Mouse (Mus musculus): Measurements from ENCODE around the gene Tcf7l2. TPM values are rescaled to one million over a fixed set of nuclear protein-coding genes. Genes with fewer than 3 reads are reported as not detected.

Gene Tcf7l2
- total RNA-seq, 2 experiments from 2014 or later: 0.61 to 8.4 TPM

DNA sequence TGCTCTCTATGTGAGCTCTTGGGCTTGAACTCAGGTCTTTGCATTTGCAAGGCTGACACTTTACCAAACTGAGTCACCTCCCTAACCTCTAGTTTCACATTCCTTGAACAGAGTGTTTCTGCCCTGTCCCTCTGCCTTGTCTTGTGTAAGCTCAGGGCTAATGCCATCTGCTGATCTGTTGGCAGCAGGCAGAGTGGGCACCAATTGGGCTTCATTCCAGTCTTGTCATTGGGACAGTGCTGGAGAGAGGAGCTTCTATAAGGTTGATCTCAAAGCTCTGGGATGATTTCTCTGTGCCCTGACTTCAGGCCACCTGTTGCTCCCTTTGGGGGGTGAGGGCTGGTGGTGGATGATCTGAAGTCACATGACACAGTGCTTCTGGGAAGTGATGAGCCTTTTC lies 70.6 kb downstream of the Tcf7l2 start:
- ATAC-seq (replicated peaks; ENCODE audit: low FRiP score, poor library complexity, severe bottlenecking): no peak

DNA sequence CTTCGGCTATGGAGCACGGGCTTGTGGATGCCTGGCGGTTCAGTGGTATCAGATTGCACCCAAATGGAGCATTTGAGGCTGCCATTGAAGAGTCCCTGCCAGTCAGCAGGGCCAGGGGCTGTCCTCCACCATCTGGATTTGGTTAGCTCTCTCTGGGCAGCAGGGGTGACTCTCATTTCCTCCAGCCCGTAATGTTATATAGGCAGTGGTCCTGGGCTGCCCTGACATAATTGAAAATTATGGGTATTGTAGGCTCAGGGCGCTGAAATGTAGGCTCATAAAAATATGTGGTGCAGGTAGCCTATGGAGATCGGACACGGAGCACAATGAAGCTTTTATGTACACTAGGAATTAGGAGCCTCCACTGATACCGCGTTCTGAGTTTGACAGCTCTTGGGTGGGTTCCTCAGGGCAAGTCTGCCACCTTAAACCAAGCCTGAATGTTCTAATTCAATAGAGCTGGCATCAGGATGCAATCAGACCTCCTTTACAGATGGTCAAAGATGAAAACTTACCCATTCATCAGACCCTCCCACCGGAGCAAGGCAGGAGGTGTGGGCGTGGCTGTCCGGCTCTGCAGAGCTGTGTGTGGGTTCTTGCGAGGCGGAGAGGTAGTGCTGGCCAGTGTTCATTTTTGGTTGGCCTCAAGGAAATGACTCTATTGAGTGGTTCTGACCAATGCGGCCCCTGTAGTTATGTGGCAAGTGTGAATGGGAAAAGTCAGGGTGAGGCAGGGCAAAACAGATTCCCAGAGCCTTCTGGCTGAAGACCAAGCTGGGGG lies 73.6 kb downstream of the Tcf7l2 start:
- ATAC-seq (replicated peaks; ENCODE audit: low FRiP score, poor library complexity, severe bottlenecking): no peak

DNA sequence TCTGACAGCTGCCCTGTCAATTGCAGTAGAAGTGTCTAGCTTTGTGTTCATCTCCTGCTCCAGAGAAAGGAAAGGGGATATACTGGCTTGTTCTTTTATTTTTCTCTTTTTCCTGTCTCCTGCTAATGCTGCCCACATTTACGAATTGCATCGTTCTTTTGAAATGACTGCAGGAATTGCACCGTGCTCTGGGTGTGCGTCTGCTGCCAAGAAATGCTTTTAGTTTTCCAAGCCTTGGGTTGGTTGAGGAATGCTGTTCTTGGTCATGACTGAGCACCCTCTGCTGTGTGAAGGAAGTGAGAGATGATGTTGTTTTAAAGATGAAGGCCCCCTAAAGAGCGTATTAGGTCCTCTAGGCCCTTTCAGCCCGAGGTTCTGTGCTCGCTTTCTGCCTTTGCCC lies 75.4 kb downstream of the Tcf7l2 start:
- ATAC-seq (replicated peaks; ENCODE audit: low FRiP score, poor library complexity, severe bottlenecking): no peak

DNA sequence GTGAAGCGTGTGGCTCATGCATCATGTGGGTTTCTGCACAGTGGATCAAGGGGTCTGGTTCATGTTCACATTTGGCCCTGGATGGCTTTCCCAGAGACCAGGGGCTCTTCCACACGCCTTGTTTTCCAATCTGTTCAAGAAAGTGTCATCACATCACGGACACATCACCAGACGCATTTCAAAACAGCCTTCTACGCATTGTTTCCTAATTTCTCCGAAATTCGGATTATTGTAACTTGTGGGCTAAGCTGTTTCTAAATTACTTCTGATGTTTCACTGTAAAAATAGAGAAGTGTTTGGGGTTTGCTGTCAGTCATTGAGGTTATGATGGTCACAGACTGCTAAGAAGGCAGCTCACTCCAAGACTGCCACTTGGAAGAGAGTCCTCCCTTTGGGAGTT lies 78.6 kb downstream of the Tcf7l2 start:
- no peak for ATAC-seq (replicated peaks; ENCODE audit: low FRiP score, poor library complexity, severe bottlenecking)

DNA sequence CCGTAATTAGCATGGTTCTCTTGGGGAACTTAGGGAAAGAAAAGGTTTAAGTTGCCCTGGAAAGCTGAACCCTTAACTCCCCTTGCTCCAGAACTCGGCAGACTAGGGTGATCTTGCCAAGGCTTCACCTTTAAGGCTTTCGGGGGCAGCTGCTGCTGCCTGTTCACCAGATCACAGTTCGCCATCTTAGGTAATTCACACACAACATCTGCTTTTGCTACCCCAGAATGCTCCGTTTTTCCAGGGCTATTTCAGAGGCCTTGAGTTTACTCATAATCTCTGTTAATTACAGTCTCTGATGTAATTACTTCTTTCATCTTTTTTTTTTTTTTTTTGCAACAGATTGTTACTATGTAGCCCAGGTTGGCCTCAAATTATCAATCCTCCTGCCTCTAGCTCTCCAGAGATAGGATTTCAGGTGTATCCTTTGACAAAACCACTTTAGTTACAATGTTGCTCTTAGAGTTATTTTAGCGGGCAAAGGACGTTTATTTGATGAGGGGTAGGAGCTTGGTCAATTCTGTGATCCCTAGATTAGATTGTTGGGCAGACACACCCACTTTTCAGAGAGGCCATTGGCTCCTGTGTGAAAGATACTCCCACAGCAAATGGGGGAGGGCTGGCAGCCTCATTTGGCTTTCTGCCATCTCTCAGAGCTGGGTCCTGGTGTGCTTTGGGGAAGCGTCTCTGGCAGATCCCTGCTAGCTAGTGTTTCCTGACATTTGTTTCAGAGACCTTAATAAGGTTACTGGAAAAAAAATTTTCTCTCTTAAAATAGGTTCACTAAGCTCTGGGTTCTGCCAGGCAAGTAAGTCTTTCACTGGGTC lies 83.6 kb downstream of the Tcf7l2 start:
- ATAC-seq (replicated peaks; ENCODE audit: low FRiP score, poor library complexity, severe bottlenecking): no peak

DNA sequence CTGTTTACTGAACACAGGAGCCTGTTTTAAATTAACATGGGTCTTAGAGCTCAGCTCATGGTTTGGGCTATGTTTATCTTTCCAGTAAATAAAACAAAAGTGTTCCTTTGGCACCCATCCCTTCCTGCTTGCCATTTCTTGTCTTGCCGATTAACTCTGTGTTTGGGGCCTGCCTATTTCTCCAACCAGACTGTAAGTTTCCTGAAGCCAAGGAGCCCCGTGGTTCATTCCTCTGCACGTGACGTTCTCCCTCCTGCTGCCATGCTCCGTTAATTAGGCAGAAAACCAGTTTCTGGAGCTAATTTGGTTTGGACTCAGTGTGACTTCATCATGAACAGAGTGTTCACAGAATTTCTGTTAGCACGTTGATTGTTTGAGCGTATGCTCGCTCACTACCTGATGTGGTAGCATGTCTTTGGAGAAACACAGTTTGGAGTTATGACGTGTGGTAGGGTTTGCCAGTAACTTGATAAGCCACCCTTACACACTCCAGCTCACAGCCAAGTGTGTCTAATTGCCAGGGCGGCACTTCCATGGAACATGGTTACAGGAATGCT lies 84.4 kb downstream of the Tcf7l2 start:
- ATAC-seq (replicated peaks; ENCODE audit: low FRiP score, poor library complexity, severe bottlenecking): no peak

DNA sequence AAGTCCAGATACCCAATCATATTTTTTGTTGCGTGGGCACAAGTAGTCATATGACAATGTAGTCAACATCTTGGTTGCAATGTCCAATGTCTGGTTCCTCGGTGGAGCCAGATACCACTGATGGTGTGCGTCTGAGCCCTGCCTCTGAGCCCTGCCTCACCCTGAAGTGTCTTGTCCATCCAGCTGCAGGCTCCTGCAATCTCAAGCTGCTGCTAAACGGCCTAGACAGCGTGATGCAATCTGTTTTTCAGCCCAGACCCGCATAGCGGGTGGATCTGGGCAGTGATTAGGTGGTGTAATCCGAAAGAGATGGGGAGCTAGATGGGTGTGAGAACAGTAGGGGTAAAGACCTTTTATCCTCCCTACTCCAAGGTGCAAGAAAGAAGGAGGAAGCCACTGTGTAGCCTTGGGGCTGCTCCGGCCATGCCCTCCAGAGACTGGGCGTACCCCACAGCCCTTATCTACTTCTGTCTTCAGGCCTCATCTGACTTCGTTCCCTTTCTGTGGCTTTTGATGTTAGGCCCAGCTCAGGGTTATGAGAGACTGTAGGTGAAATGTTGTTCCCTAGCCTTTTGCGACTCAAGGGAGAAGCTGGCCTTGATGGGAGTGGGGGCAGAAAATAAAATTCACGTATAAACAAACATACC lies 86.1 kb downstream of the Tcf7l2 start:
- ATAC-seq (replicated peaks; ENCODE audit: low FRiP score, poor library complexity, severe bottlenecking): peak; percentile 81

DNA sequence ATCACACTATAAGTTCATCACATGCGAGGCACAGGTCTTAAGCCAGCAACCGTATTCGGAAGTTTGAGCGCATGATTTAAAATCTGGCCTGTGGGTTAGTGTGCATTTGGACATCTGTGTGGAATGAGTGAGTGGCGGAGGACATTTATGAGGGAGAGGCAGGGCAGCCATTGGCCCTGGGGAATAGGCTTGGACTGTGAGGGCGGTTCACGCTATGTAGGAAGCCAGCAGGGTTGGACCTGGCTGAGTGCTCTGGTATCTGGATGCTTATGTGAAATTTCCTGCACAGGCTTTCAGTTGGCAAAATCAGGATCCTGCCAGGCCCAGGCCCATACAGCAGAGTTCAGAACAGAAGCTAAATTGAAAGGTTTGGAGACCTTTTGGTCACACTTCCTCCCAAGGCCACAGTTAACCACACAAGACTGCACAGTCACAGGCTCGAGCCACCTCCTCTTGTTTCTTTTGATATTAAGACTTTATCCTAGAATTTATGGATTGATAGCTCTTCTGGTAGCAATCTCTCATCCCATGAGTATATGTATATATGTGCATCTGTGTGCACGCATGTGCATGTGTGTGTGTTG lies 89.4 kb downstream of the Tcf7l2 start:
- ATAC-seq (replicated peaks; ENCODE audit: low FRiP score, poor library complexity, severe bottlenecking): no peak

DNA sequence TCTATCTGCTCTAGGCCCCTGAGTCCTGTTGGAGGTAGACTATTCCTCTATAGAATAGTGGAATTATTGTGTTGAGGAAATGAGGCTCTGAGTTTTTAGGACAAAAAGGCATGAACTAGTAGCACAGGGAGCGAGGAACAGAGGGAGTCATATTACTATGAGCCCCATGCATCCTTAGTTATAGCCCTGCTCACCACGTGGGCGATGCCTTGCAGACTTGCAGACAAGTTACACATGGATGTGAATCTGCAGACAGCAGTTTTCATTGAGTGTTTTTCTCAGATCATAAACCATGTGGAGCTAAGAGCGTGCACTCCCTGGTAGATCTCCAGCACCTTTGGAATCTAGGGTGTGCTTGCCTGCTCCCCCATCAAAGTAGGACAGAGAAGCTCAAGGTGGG lies 90.5 kb downstream of the Tcf7l2 start:
- ATAC-seq (replicated peaks; ENCODE audit: low FRiP score, poor library complexity, severe bottlenecking): no peak

DNA sequence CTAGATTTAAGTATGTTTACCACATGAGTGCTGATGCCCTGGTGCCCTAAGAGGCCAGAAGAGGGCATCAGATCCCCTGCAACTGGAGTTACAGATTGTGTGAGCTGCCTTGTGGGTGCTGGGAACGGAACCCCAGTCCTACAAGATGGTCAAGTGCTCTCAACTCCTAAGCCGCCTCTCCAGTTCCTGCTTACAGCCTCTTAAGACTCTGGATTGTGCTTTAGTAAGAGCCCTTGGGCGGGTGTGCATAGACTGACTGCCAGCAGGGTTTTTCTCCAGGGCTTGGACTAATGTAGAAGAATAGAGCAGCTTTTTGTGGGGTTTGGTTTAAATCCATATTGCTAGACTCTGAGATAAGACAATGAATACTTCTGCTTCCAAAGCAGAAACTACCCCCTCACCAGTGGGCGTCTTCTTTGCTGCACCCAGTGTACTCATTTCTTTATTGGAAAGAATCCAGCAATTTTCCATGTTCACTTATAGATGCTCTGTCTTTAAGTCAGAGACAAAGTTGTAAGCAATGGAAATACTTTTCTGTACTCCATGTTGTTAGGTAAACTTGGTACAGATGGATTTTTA lies 92.3 kb downstream of the Tcf7l2 start:
- ATAC-seq (replicated peaks; ENCODE audit: low FRiP score, poor library complexity, severe bottlenecking): no peak

DNA sequence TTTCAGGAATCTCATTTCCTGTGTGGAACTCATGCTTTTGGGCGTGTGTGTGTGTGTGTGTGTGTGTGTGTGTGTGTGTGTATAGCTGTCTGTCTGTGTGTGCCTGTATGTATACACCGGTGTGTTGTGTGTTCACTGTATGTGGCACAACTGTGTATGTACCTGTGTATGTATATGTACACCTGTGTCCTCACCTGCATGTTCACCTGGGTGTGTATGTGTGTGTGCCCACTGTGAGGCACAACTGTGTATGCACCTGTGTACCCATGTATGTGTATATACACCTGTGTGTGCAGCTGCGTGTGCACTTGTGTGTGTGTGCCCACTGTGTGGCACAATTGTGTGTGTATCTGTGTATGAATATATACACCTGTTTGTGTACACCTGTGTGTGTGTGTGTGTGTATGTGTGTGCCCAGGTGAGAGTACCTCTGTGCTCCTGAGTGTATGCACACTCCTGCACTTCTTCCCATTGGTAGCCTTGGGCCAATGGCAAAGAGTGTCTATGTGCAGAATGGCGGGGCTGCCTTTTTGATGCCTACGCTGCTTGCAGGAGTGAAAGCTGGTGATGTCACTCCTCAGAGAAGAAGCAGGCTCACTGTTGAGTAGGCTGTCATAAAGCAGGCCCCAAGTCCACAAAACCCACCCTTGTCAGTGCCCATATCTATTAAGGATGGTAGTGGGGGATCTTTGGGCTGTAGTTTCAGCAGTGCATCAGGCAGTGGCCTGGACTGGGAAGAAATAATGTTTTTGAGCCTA lies 95.5 kb downstream of the Tcf7l2 start:
- no peak for ATAC-seq (replicated peaks; ENCODE audit: low FRiP score, poor library complexity, severe bottlenecking)

DNA sequence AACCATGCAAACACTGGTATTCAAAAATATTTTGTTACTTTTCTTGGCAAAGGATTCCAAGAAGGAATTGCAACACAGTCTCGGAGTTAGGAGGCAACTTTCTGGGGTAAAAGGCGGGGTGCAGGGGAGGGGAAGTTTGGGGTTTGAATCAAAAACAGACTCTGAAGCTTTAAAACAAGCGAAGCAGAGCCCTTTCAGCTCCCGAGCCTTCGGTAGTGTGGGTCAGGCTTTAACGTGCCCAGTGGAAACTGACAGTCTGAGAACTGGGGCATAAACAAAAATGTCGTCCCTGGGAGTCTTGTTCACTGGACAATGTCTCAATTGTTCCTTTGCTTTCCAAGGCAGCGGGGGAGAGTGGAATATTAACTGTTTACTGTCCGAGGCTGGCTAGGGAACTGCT lies 96.3 kb downstream of the Tcf7l2 start:
- no peak for ATAC-seq (replicated peaks; ENCODE audit: low FRiP score, poor library complexity, severe bottlenecking)

DNA sequence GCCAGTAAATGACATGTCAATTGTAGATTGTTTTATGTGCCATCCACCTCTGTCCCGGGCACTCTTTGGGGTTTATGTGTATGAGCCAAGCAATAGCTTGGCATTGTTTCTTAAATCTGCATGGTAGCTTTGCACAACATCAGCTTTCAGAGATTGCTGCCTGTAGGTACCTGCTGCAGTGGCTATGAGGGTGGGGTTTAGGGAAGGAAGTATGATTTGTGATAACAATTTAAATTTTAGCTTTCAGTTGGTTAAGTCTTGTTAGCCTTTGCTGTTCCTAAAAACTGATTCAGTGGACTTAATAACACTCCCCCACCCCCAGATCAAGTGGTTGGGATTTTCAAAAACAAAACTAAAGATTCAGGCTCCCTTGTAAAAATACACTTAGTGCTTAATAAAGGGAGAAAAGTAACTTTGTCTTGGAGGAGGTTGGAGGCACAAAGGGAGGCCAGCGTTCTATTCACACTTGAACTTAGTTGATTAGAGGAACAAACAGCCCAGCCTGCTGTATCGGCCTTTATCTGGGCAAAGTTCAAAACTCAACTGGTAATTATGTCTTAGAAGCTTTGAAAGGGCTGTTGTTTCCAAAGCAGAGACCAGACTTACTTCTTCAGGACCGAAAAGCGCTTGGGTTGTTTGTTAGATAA lies 96.9 kb downstream of the Tcf7l2 start:
- ATAC-seq (replicated peaks; ENCODE audit: low FRiP score, poor library complexity, severe bottlenecking): no peak

DNA sequence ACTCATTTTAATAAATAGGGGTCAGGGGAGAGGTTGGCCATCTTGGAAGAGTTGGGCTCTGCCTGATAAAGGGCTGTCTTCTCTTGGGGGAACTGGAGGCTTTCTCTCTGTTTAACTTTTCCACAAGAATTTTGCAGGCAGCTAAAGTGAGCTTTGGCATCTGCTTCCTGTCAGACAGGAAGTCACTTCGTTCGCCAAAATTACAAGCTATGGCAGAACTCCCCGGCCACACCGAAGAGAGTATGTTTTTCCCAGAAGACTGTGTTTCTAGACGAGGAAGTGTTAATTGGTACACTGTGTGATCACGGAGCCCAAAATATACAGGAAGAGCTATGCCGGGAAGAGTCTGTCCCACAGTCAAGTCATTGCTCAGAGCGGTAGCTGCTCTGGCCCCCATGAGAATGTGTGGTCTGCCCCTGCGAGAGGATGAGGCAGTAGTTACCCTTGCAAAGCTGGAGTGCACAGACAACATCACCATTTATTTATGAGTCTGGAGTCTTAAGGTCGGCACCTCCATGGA lies 97.5 kb downstream of the Tcf7l2 start:
- ATAC-seq (replicated peaks; ENCODE audit: low FRiP score, poor library complexity, severe bottlenecking): no peak

DNA sequence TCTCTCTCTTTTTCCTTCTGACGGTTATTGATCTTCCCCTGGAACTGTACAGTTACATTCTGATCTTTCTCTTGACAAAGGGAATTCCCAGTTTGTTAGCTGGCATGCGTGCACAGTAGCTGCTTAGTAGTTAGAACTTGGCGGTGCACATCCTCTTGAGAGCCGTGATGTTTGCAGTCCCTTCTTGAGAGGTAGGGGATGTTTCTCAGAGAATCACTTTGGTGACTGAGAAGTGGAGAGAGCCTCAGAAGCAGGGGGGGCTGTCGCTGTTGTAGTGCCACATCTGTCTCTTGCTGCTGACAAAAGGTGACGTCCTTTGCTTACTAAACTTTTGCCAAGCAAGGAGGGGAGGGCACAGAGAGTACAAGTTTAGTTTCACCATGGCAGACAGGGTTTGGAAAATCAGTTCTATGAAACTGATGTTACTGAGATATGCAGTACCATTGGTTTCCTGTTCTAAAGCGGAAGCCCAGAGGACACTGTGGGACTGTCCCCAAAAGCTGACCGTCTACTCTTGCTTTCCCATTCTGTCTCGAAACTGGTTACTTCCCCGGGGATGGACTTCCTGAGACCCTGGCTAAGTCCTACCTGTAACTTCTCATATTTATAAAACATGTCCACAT lies 99.0 kb downstream of the Tcf7l2 start:
- no peak for ATAC-seq (replicated peaks; ENCODE audit: low FRiP score, poor library complexity, severe bottlenecking)

DNA sequence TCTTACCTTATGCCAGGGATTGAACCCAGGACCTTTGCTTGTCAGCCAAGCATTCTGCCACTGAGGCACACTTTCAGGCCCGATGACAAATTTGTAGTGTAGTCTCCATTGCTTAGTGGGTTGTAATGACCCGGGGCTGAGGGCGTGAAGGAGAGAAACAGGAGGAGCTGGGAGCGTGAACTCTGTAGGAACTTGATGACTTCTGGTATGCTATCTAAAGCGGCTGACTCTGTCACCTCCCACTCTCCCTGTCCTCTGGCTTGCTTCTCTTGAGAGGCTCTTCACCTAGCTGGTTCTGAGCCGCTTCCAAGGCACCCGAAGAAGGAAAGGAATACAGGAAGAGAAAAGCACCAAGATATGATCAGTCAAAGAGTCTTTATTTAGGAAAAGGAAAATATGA lies 100.4 kb downstream of the Tcf7l2 start:
- no peak for ATAC-seq (replicated peaks; ENCODE audit: low FRiP score, poor library complexity, severe bottlenecking)

DNA sequence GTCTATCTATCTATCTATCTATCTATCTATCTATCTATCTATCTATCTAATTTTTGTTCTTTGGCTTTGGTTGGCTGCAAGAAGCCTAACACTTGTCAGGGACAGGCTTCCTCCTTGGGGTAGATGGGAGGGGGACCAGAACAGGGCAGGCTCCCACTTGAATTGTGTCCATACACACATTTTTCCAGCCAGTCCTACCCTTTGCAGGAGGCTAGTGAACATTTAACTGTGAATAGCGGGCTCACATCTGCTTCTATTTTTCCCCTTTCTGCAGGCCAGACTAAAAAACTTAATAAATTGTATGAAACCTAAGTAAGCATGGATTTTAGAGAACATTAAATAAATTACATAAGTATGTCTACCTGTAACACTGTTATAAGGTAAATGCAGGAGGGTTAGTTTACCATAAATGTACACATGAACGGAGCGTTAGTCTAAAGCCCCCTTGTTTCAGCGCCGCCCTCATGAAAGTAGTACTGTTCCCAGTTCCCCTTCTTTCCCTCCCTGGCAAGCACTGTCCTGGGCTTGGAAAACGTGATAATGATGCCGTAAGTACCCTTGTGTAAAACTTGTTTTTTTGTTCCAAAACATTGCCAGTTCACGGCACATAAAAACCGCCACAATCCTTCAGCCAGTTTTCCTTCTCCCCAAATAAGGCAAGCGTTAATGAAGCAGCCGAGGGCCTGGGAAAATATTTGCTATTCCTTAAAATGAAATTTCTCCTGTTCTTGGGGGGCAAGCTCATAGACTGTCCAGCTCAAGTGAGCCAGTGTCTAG lies 101.7 kb downstream of the Tcf7l2 start:
- no peak for ATAC-seq (replicated peaks; ENCODE audit: low FRiP score, poor library complexity, severe bottlenecking)
